Mouse (Mus musculus): Measurements from ENCODE around the gene Obscn. TPM values are rescaled to one million over a fixed set of nuclear protein-coding genes. Genes with fewer than 3 reads are reported as not detected.

The Obscn gene
- polyA plus RNA-seq, 1 experiment: 1.6 TPM

DNA sequence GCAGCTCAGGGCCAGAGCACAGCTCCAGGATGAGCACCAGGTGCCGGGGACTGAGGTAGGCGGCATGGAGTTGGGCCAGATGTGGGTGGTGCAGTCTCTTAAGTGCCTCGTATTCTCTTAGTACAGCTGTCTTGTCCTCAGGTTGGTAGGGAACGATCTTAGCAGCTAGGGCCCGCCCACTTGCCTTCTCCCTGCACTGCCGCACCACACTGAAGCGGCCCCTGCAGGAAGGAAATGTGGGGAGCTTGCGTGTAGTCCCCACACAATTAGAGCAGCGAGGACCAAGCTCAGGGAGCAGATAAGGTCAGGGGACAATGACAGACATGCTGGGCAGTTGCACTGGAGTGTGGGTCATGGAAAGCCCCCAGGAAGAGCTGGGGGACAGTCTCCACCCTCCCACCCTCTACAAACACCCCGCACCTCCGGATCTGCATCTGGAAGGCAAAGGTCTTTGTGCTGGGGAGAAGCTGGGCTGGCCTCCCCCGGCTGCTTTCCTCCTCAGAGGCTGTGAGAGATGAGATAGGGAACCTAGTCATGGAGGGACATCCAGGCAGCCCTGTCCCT is 140.3 kb downstream of the Obscn start:
- H3K4me3 ChIP-seq (ENCODE audit: extremely low read depth, insufficient read depth, insufficient read length): no peak overlapping the region
- H3K27me3 ChIP-seq (ENCODE audit: control insufficient read depth, insufficient read depth, low read length): no peaks in the 10 kb centered on the region
- H3K27ac ChIP-seq (ENCODE audit: insufficient read depth, low read length): no peak overlapping the region
- peak; percentile 29; the same call in 1 of the 2 replicates for TF ChIP-seq CTCF (IDR thresholded peaks at IDR 0.05; ENCODE audit: extremely low read depth, insufficient read depth, insufficient read length, insufficient replicate concordance)
- TF ChIP-seq POLR2A (IDR thresholded peaks at IDR 0.05; ENCODE audit: low read depth, low read length): no peak
- H3K36me3 ChIP-seq (ENCODE audit: control insufficient read depth, insufficient read depth, low read length): no peaks in the 10 kb centered on the region
- peaks cover 19% of the 10 kb centered on the region for H3K4me1 ChIP-seq (ENCODE audit: control insufficient read depth, insufficient read depth, insufficient read length)
- WGBS: 2% methylated on average over 12 of the region's 12 CpGs
- DNase-seq (ENCODE audit: low read depth in 1 of 2, low spot score in 2 of 2): peak in 1 of 2 experiments; percentile 33

DNA sequence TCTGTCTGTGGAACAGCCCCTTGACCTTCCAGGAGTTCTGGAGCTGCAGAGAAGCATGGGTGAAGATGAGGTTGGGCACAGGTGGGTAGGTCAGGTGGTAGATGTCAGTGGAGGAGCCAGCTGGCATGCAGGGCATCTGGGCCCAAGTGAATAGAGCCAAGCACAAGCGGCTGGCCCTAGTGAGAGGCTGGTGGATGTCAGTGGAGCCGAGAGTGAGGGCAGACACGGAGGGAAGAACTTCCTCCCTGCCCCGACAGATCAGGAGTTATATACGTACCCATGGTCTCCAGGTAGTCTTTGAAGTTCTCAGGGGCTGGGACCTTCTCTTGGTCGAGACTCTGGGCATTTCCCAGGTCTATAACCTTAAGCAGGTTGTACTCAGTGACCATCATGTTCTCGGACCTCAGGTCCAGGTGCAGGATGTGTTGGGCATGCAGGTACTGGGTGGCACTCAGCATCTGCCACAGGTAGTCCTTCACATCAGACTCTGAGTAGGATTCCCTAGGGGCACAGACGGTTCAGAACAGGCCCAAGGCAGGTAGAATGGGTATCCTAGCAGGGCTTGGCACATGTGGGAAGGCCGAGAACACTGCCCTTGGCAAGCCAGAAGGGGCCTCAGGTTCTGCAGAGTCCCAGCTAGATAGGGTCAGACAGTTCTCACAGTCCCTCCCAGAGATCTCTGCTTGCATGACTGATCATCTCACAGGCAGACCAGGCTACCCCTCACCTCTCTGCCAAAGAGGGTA is 141.0 kb downstream of the Obscn start:
- Histone ChIP-seq H3K4me1 (ENCODE audit: control insufficient read depth, insufficient read depth, insufficient read length) (peaks cover 19% of the 10 kb centered on the region), H3K27me3 (ENCODE audit: control insufficient read depth, insufficient read depth, low read length) (no peaks in the 10 kb centered on the region), H3K27ac (ENCODE audit: insufficient read depth, low read length) (no peak overlapping the region), H3K4me3 (ENCODE audit: extremely low read depth, insufficient read depth, insufficient read length) (no peak overlapping the region), H3K36me3 (ENCODE audit: control insufficient read depth, insufficient read depth, low read length) (peaks cover 3% of the 10 kb centered on the region; the same call in 1 of the 2 replicates)
- no peak for DNase-seq (ENCODE audit: low read depth in 1 of 2, low spot score in 2 of 2)
- 69% methylated on average over 9 of the region's 9 CpGs for WGBS
- TF ChIP-seq POLR2A (IDR thresholded peaks at IDR 0.05; ENCODE audit: low read depth, low read length): no peak
- TF ChIP-seq CTCF (IDR thresholded peaks at IDR 0.05; ENCODE audit: extremely low read depth, insufficient read depth, insufficient read length, insufficient replicate concordance): no peak

DNA sequence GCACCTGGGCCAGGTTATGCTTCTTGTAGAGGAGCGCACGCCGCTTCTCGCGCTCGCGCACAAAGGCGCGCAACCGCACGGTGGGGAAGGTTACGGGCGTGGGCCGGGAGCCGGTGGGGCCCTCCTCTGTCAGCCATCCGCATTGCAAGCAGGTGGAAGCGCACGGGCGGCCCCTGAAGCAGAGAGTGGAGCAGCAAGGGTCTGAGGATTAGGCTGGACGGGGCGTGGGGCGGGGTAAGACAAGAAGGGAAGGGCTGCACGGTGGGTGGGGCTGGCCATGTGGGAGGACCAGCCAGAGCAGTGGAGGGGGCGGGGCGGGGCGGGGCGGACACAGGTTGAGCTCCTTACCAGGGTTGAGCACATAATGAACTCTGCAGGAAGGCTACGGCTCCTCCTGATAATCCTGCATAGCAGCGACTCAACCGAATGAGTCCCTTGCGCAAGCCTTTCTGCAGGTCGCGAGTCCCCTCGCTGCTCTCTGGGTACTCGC is 141.8 kb downstream of the Obscn start:
- Histone ChIP-seq H3K27ac (ENCODE audit: insufficient read depth, low read length) (no peak overlapping the region), H3K36me3 (ENCODE audit: control insufficient read depth, insufficient read depth, low read length) (peaks cover 11% of the 10 kb centered on the region), H3K4me3 (ENCODE audit: extremely low read depth, insufficient read depth, insufficient read length) (peak overlapping the region; percentile 33; the same call in 1 of the 2 replicates), H3K4me1 (ENCODE audit: control insufficient read depth, insufficient read depth, insufficient read length) (peaks cover 19% of the 10 kb centered on the region), H3K27me3 (ENCODE audit: control insufficient read depth, insufficient read depth, low read length) (no peaks in the 10 kb centered on the region)
- WGBS: 7% methylated on average over 31 of the region's 35 CpGs
- no peak for TF ChIP-seq CTCF (IDR thresholded peaks at IDR 0.05; ENCODE audit: extremely low read depth, insufficient read depth, insufficient read length, insufficient replicate concordance)
- no peak for TF ChIP-seq POLR2A (IDR thresholded peaks at IDR 0.05; ENCODE audit: low read depth, low read length)
- DNase-seq (ENCODE audit: low read depth in 1 of 2, low spot score in 2 of 2): peak in 1 of 2 experiments; percentile 52

DNA sequence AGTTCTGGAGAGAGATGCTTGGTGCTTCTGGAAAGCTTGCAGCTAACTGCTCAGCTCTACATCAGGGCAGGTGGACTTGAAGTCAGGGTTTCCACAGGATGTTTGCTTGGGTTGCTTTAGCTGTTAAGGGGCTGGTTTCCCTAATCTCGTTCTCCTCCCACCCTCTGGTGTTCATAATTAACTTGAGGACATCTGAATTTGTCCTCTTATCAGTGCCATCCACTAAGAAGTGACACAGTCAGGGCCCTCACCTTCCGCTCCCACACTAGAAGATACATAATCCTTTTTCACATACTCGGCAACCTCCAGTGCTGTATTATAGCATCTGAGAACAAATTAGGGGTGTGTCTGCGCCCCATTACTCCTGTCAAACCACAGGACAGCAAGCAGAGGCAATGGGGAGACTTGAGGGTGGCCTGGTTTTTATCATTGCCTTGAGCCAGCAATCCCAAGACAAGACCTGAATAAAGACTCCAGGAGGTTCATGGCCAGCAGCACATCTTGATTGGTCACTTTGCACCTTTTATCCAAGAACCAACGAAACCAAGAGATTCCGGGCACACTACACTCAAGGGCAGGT is 143.0 kb downstream of the Obscn start:
- Histone ChIP-seq H3K4me1 (ENCODE audit: control insufficient read depth, insufficient read depth, insufficient read length) (peaks cover 19% of the 10 kb centered on the region), H3K27ac (ENCODE audit: insufficient read depth, low read length) (no peak overlapping the region), H3K36me3 (ENCODE audit: control insufficient read depth, insufficient read depth, low read length) (peaks cover 21% of the 10 kb centered on the region), H3K27me3 (ENCODE audit: control insufficient read depth, insufficient read depth, low read length) (no peaks in the 10 kb centered on the region), H3K4me3 (ENCODE audit: extremely low read depth, insufficient read depth, insufficient read length) (no peak overlapping the region)
- WGBS: 65% methylated on average over 6 of the region's 6 CpGs
- TF ChIP-seq CTCF (IDR thresholded peaks at IDR 0.05; ENCODE audit: extremely low read depth, insufficient read depth, insufficient read length, insufficient replicate concordance) (no peak), POLR2A (IDR thresholded peaks at IDR 0.05; ENCODE audit: low read depth, low read length) (no peak)
- no peak for DNase-seq (ENCODE audit: low read depth in 1 of 2, low spot score in 2 of 2)

- H3K27ac ChIP-seq (ENCODE audit: insufficient read depth, low read length): no peak overlapping the region
- no peak for DNase-seq (ENCODE audit: low read depth in 1 of 2, low spot score in 2 of 2)
- no peaks in the 10 kb centered on the region for H3K27me3 ChIP-seq (ENCODE audit: control insufficient read depth, insufficient read depth, low read length)
- TF ChIP-seq CTCF (IDR thresholded peaks at IDR 0.05; ENCODE audit: extremely low read depth, insufficient read depth, insufficient read length, insufficient replicate concordance) (no peak), POLR2A (IDR thresholded peaks at IDR 0.05; ENCODE audit: low read depth, low read length) (no peak)
- peaks cover 28% of the 10 kb centered on the region for H3K36me3 ChIP-seq (ENCODE audit: control insufficient read depth, insufficient read depth, low read length)
- no peak overlapping the region for H3K4me3 ChIP-seq (ENCODE audit: extremely low read depth, insufficient read depth, insufficient read length)
- WGBS: 88% methylated on average over 3 of the region's 3 CpGs
- peaks cover 19% of the 10 kb centered on the region for H3K4me1 ChIP-seq (ENCODE audit: control insufficient read depth, insufficient read depth, insufficient read length)
These were observed 144.3 kb downstream of the Obscn start for GRCm38 (mm10) chr11:58991911-58992310.

- H3K4me1 ChIP-seq (ENCODE audit: control insufficient read depth, insufficient read depth, insufficient read length): peaks cover 19% of the 10 kb centered on the region
- H3K36me3 ChIP-seq (ENCODE audit: control insufficient read depth, insufficient read depth, low read length): peaks cover 38% of the 10 kb centered on the region
- H3K4me3 ChIP-seq (ENCODE audit: extremely low read depth, insufficient read depth, insufficient read length): no peak overlapping the region
- TF ChIP-seq POLR2A (IDR thresholded peaks at IDR 0.05; ENCODE audit: low read depth, low read length) (no peak), CTCF (IDR thresholded peaks at IDR 0.05; ENCODE audit: extremely low read depth, insufficient read depth, insufficient read length, insufficient replicate concordance) (no peak)
- WGBS: 80% methylated on average over 9 of the region's 9 CpGs
- no peaks in the 10 kb centered on the region for H3K27me3 ChIP-seq (ENCODE audit: control insufficient read depth, insufficient read depth, low read length)
- no peak for DNase-seq (ENCODE audit: low read depth in 1 of 2, low spot score in 2 of 2)
- no peak overlapping the region for H3K27ac ChIP-seq (ENCODE audit: insufficient read depth, low read length)
These were observed 145.4 kb downstream of the Obscn start for GRCm38 (mm10) chr11:58990794-58991193.

Data from spleen, adult 2 months (tissue).